Mouse (Mus musculus): ENCODE data around the gene Nck2.

DNA sequence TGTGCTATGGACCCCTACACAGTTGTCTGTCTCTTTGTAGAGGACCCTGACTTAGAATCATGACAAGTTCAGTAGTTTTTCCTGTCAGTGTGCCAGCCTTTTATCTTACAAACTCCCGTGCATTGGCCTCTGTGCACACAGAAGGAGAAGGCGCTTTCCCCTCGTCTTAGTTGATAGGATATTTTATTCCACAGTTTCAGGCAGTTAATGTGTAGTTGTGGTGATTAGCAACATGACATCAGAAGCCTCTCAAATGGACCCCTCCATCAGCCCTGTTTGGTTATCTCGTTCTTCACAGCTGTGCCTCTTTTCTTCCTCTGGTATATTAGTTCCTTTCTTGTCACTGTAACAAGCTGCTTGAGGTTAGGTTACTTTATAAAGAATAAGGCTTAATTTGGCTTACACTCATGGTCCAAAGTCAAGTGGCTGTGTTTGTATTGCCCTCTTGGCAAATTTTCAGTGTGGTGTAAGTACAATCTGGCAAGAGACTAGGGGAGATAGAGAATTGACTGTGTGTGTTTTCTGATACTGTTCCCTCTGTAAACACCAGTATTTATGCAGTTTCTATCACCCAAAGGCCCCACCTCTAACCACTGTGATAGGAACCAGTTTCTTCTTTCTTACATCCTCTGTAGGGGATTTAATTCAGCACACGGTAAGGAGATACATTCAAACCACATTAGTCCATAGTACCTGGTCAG lies 89.8 kb downstream of the Nck2 start:
- no peak for TF ChIP-seq POLR2A (IDR thresholded peaks at IDR 0.05; ENCODE audit: borderline replicate concordance, extremely low read depth, insufficient read depth, insufficient read length, poor library complexity, severe bottlenecking)
- no peak for TF ChIP-seq CTCF (IDR thresholded peaks at IDR 0.05; ENCODE audit: borderline replicate concordance, extremely low read depth, insufficient read depth, insufficient read length)
